In the genomic region with DNA sequence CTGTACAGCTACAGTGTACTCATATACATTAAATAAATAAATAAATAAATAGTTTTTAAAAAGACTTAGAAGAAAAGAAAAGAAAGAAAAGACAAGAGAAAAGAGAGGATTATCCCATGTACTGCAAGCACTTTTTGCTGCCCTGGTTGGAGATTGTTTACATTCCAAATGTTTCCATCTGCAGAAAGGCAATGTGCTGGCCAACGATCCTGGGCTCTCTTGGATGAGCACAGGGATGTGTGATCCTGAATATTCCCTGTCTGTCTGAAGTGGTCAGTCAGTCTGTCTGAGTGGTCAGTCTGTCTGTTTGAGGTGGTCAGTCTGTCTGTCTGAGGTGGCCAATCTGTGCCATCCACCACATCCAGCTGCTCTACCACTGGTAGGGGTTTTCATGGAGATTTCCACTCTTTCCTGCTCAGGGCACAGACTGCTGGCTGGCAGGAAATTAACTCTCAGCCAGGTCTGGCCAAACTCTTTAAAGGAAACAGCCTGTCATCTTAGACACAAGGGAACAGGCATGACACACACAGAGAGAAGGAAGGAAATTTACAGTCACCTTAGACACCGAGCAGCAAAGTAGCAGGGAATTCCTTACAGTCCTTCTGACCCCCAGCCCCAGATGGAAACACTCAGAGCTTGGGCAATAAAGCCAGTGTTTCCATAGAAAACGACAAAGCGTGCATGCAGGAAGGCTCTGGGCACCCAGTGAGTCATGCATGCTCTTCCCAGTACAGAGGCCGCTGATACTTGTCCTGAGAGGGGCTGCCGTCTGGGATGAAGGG, we compare ENCODE assay signal across 13 mouse cellular contexts. TPM values are rescaled to one million over a fixed set of nuclear protein-coding genes. Genes with fewer than 3 reads are reported as not detected.
DNase-seq lines count a peak whose midpoint lies in the region; ATAC-seq and TF ChIP-seq lines count a peak whose summit lies in the region.
"Had no signal": no experiment of that assay in that cellular context is flagged by ENCODE, and none has a peak within 500 bp of the region (broad histone marks: within the 10 kb centered on the region; RNA-seq: fewer than 3 reads in every experiment).

No protein-coding gene starts in this region.

- no peak overlapping the region for H3K4me2 ChIP-seq in heart, embryonic 15.5 days
- peak overlapping the region; percentile 15; the same call in 1 of the 2 replicates for H3K4me2 ChIP-seq in intestine, embryonic 15.5 days (replicated peaks)
- no peak overlapping the region for H3K4me2 ChIP-seq in limb, embryonic 15.5 days
- H3K4me2 ChIP-seq in forebrain, embryonic 11.5 days (ENCODE audit: low read depth, low read length, severe bottlenecking): no peak overlapping the region

- 46% methylated on average over 6 of the region's 6 CpGs for WGBS in heart, embryonic 15.5 days
- WGBS in intestine, embryonic 15.5 days: 24% methylated on average over 6 of the region's 6 CpGs
- 24% methylated on average over 6 of the region's 6 CpGs for WGBS in limb, embryonic 15.5 days
- WGBS in forebrain, embryonic 11.5 days: 82% methylated on average over 6 of the region's 6 CpGs

- H3K36me3 ChIP-seq in heart, embryonic 15.5 days: peaks cover 33% of the 10 kb centered on the region
- H3K36me3 ChIP-seq in intestine, embryonic 15.5 days: 0 out of 2 replicates have a peak, but pooled peaks cover 5% of the 10 kb centered on the region
- peaks cover 22% of the 10 kb centered on the region for H3K36me3 ChIP-seq in limb, embryonic 15.5 days
- H3K36me3 ChIP-seq in forebrain, embryonic 11.5 days (ENCODE audit: control insufficient read depth, insufficient read depth, low read length): no peaks in the 10 kb centered on the region

- no peak for DNase-seq in heart, adult 8-10 months (ENCODE audit: low spot score)
- peak; percentile 40 for DNase-seq in adipocyte (ENCODE audit: low spot score)
- no peak for DNase-seq in forebrain, embryonic 11.5 days (ENCODE audit: low spot score)
- DNase-seq in layer of hippocampus, adult 2 months (ENCODE audit: low spot score in 2 of 2): no peak
- DNase-seq in spleen, postnatal 36 days (ENCODE audit: low spot score in 2 of 2): no peak
- DNase-seq: cerebellum, adult 11-12 months; heart, postnatal 36 days; layer of hippocampus, postnatal 36 days; thymus, adult 2 months had no signal

- no peak for TF ChIP-seq CTCF in layer of hippocampus, adult 2 months (conservative IDR thresholded peaks at IDR 0.05)

- no peak overlapping the region for H3K4me3 ChIP-seq in heart, embryonic 15.5 days
- no peak overlapping the region for H3K4me3 ChIP-seq in intestine, embryonic 15.5 days (replicated peaks)
- no peak overlapping the region for H3K4me3 ChIP-seq in limb, embryonic 15.5 days
- no peak overlapping the region for H3K4me3 ChIP-seq in forebrain, embryonic 11.5 days (ENCODE audit: low read depth, low read length)
- H3K4me3 ChIP-seq in layer of hippocampus, adult 2 months: no peak overlapping the region
- H3K4me3 ChIP-seq: forebrain, embryonic 10.5 days had no signal

- peaks cover 11% of the 10 kb centered on the region for H3K4me1 ChIP-seq in heart, embryonic 15.5 days (replicated peaks)
- H3K4me1 ChIP-seq in intestine, embryonic 15.5 days (replicated peaks): peaks cover 17% of the 10 kb centered on the region
- H3K4me1 ChIP-seq in limb, embryonic 15.5 days: peaks cover 16% of the 10 kb centered on the region
- no peaks in the 10 kb centered on the region for H3K4me1 ChIP-seq in forebrain, embryonic 11.5 days (replicated peaks; ENCODE audit: control insufficient read depth, insufficient read depth, low read length)
- H3K4me1 ChIP-seq: forebrain, embryonic 10.5 days had no signal

- peak overlapping the region; percentile 56 for H3K27ac ChIP-seq in heart, embryonic 15.5 days
- peak overlapping the region; percentile 68 for H3K27ac ChIP-seq in intestine, embryonic 15.5 days
- peak overlapping the region; percentile 35 for H3K27ac ChIP-seq in limb, embryonic 15.5 days
- H3K27ac ChIP-seq in forebrain, embryonic 11.5 days (ENCODE audit: low read depth, low read length): no peak overlapping the region
- no peak overlapping the region for H3K27ac ChIP-seq in layer of hippocampus, adult 2 months
- H3K27ac ChIP-seq: forebrain, embryonic 10.5 days had no signal

- no peaks in the 10 kb centered on the region for H3K27me3 ChIP-seq in heart, embryonic 15.5 days
- H3K27me3 ChIP-seq in intestine, embryonic 15.5 days (replicated peaks): no peaks in the 10 kb centered on the region
- H3K27me3 ChIP-seq in limb, embryonic 15.5 days: no peaks in the 10 kb centered on the region
- H3K27me3 ChIP-seq in forebrain, embryonic 11.5 days (ENCODE audit: control insufficient read depth, insufficient read depth, low read length): no peaks in the 10 kb centered on the region

- ATAC-seq in heart, embryonic 15.5 days (replicated peaks; ENCODE audit: insufficient number of reproducible peaks, insufficient read depth, low FRiP score, low read depth): peak; percentile 50
- peak; percentile 63; the same call in 1 of the 2 replicates for ATAC-seq in intestine, embryonic 15.5 days
- ATAC-seq in limb, embryonic 15.5 days (ENCODE audit: insufficient number of reproducible peaks, low FRiP score, low TSS enrichment, low read depth): no peak
- ATAC-seq in forebrain, embryonic 11.5 days (replicated peaks; ENCODE audit: low FRiP score): no peak

- no peak overlapping the region for H3K9ac ChIP-seq in heart, embryonic 15.5 days
- peak overlapping the region; percentile 4; the same call in 1 of the 2 replicates for H3K9ac ChIP-seq in intestine, embryonic 15.5 days
- H3K9ac ChIP-seq in limb, embryonic 15.5 days: no peak overlapping the region
- H3K9ac ChIP-seq in forebrain, embryonic 11.5 days (ENCODE audit: low read length): no peak overlapping the region

- H3K9me3 ChIP-seq in heart, embryonic 15.5 days (replicated peaks): no peaks in the 10 kb centered on the region
- H3K9me3 ChIP-seq in intestine, embryonic 15.5 days: no peaks in the 10 kb centered on the region
- H3K9me3 ChIP-seq in limb, embryonic 15.5 days: no peaks in the 10 kb centered on the region
- H3K9me3 ChIP-seq in forebrain, embryonic 11.5 days (ENCODE audit: control insufficient read depth, low read length): no peaks in the 10 kb centered on the region
- H3K9me3 ChIP-seq: forebrain, embryonic 10.5 days had no signal

RNA-seq across cellular contexts. Expression of gene Wipi1, which starts 18.4 kb away (rescaled TPM):
- 50.9 and 54.1 TPM in 2 replicates for polyA plus RNA-seq in heart, embryonic 15.5 days (2015; fragmentation: Nextera tagmentation; extraction: Ambion mirVana)
- total RNA-seq in heart, adult 8-10 months (2022): 100 to 1,000 TPM; 110 to 141 (median 120) TPM
- polyA plus RNA-seq in intestine, embryonic 15.5 days (2015; fragmentation: Nextera tagmentation; extraction: Ambion mirVana): 27.4 and 30.4 TPM in 2 replicates
- 64.6 and 67.4 TPM in 2 replicates for polyA plus RNA-seq in limb, embryonic 15.5 days (2015; fragmentation: Nextera tagmentation; extraction: Ambion mirVana)
- polyA plus RNA-seq in forebrain, embryonic 11.5 days (2014; fragmentation: Nextera tagmentation; extraction: Ambion mirVana): 11.1 and 14.7 TPM in 2 replicates
- total RNA-seq in layer of hippocampus, adult 2 months (2021): 10 to 100 TPM; 21.6 to 22.2 TPM

RNA-seq across cellular contexts. Expression of gene Prkar1a, which starts 55.8 kb away (rescaled TPM):
- 426 and 427 TPM in 2 replicates for polyA plus RNA-seq in heart, embryonic 15.5 days (2015; fragmentation: Nextera tagmentation; extraction: Ambion mirVana)
- 100 to 1,000 TPM; 347 to 373 (median 363) TPM for total RNA-seq in heart, adult 8-10 months (2022)
- 270 and 286 TPM in 2 replicates for polyA plus RNA-seq in intestine, embryonic 15.5 days (2015; fragmentation: Nextera tagmentation; extraction: Ambion mirVana)
- 309 and 355 TPM in 2 replicates for polyA plus RNA-seq in limb, embryonic 15.5 days (2015; fragmentation: Nextera tagmentation; extraction: Ambion mirVana)
- polyA plus RNA-seq in forebrain, embryonic 11.5 days (2014; fragmentation: Nextera tagmentation; extraction: Ambion mirVana): 362 and 367 TPM in 2 replicates
- total RNA-seq in layer of hippocampus, adult 2 months (2021): 100 to 1,000 TPM; 522 to 554 TPM

Comparison
In these comparisons a context has a peak if more than half of its experiments do, and no peak if none do; other contexts are left out.
1. ATAC-seq: peak in heart, embryonic 15.5 days (single experiment) and intestine, embryonic 15.5 days (single experiment); none in limb, embryonic 15.5 days (single experiment) and forebrain, embryonic 11.5 days (single experiment).
2. H3K27ac ChIP-seq: peak in heart, embryonic 15.5 days (single experiment), intestine, embryonic 15.5 days (single experiment) and limb, embryonic 15.5 days (single experiment); none in forebrain, embryonic 11.5 days (single experiment) and layer of hippocampus, adult 2 months (single experiment).